Mouse (Mus musculus): ENCODE measurements around the gene P4hb. TPM values are rescaled to one million over a fixed set of nuclear protein-coding genes. Genes with fewer than 3 reads are reported as not detected.
A peak's percentile ranks its signal among the peaks of the same experiment; 100 is the strongest.

Gene P4hb
- polyA plus RNA-seq, 1 experiment: 444 TPM

DNA sequence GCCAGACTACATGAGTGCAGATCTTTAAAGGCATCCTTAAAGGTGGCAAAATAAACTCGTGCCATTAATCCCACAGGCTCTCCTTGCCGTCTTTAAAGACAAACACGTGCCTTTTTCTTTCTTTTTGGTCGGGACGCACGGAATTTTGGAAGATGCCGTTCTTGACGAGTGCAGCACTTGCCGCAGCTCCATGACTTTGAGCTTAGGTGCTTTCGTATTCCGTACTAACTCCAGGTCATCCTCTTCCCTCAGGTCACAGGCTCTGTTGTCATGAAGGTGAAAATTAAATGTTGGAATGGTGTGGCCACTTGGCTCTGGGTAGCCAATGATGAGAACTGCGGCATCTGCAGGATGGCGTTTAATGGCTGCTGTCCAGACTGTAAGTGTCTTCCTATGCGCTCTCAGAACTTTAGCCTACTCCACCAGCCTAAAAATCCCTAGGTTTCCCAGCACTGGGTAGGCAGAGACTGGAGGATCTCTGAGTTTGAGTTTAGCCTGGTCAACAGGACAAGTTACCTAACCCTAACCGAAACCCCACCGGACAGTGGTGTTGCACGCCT is 26.0 kb upstream of the P4hb start:
- H3K4me2 ChIP-seq (ENCODE audit: low read depth): peak overlapping the region; percentile 100
- TF ChIP-seq MYOD1 (IDR thresholded peaks at IDR 0.05; ENCODE audit: control insufficient read depth in 1 of 3, insufficient read length in 2 of 3, low read depth in 2 of 3): no peak
- no peak for TF ChIP-seq E2F4 (IDR thresholded peaks at IDR 0.05; ENCODE audit: insufficient read depth)
- TF ChIP-seq POLR2A (IDR thresholded peaks at IDR 0.05; ENCODE audit: insufficient read length, low read depth): no peak
- no peak for TF ChIP-seq TCF3 (IDR thresholded peaks at IDR 0.05; ENCODE audit: insufficient read length, low read depth)
- no peak for TF ChIP-seq REST (IDR thresholded peaks at IDR 0.05; ENCODE audit: insufficient read depth, insufficient read length)
- TF ChIP-seq TCF12 (IDR thresholded peaks at IDR 0.05; ENCODE audit: insufficient read depth, poor library complexity, severe bottlenecking): no peak
- no peak for TF ChIP-seq USF1 (IDR thresholded peaks at IDR 0.05; ENCODE audit: low read depth)
- H3K4me3 ChIP-seq: peak overlapping the region; percentile 57
- H3K27me3 ChIP-seq (ENCODE audit: control insufficient read depth, insufficient read depth, insufficient read length): no peaks in the 10 kb centered on the region
- peak overlapping the region; percentile 83 for H3ac ChIP-seq (ENCODE audit: control insufficient read depth, insufficient read length)
- peaks cover 55% of the 10 kb centered on the region for H3K79me2 ChIP-seq (ENCODE audit: control insufficient read depth, insufficient read depth)
- H3K36me3 ChIP-seq (ENCODE audit: control insufficient read depth, insufficient read depth): peaks cover 36% of the 10 kb centered on the region

DNA sequence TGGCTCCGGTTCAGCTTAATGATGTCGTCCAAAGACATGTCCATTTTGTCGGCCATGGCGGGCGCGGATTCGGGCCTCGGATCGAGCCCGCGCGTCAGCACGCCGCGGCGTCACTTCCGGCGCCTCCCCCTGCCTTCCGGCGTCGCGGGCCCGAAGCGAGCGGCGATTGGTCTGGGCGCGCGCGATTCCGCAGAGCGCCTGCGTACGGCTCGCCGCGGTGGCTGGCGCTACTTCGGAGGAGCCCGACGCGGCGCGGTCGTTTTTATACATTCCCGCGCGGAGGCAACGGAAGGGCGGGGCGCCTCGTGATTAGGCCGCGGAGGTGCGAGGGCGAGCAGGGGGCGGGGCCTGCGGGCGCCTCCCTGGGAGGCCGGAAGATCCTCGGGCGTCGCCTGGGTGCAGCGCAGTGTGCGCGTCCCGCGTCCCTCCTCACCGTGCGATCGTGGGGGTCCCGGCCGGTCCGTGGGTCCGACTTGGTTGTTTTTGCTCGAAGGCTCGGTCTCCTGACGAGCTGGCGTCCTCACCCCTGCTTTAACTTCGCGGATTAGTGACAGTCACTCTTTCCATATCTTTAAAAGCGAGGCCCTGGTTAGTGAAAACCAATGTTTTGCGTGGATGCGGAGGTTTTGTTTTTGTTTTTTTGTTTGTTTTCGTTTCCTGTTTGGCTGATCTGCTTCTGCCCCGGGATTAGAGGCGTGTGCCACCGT is 25.4 kb upstream of the P4hb start, which contains the start of the genes Alyref and Anapc11:
Gene Alyref, minus strand, starts transcription at position 83 of the 707 bp plus-strand sequence.
Gene Anapc11, plus strand, starts transcription at position 139 of the 707 bp plus-strand sequence.
- Histone ChIP-seq H3K27me3 (ENCODE audit: control insufficient read depth, insufficient read depth, insufficient read length) (no peaks in the 10 kb centered on the region), H3ac (ENCODE audit: control insufficient read depth, insufficient read length) (peak within 1 kb of the TSS; percentile 83), H3K79me2 (ENCODE audit: control insufficient read depth, insufficient read depth) (peaks cover 62% of the 10 kb centered on the region), H3K36me3 (ENCODE audit: control insufficient read depth, insufficient read depth) (peaks cover 43% of the 10 kb centered on the region), H3K4me3 (peak within 1 kb of the TSS; percentile 57), H3K4me2 (ENCODE audit: low read depth) (peak within 1 kb of the TSS; percentile 100)
- TF ChIP-seq TCF3 (IDR thresholded peaks at IDR 0.05; ENCODE audit: insufficient read length, low read depth) (no peak), POLR2A (IDR thresholded peaks at IDR 0.05; ENCODE audit: insufficient read length, low read depth) (peak; percentile 96), TCF12 (IDR thresholded peaks at IDR 0.05; ENCODE audit: insufficient read depth, poor library complexity, severe bottlenecking) (no peak), USF1 (IDR thresholded peaks at IDR 0.05; ENCODE audit: low read depth) (no peak), MYOG (IDR thresholded peaks at IDR 0.05; ENCODE audit: control insufficient read depth in 1 of 3, insufficient read depth in 1 of 3, insufficient read length in 2 of 3, low read depth in 2 of 3) (peak in 1 of 3 experiments; percentile 22), E2F4 (IDR thresholded peaks at IDR 0.05; ENCODE audit: insufficient read depth) (peak; percentile 91), SRF (IDR thresholded peaks at IDR 0.05; ENCODE audit: control insufficient read depth, insufficient read length, low read depth) (peak; percentile 60), REST (IDR thresholded peaks at IDR 0.05; ENCODE audit: insufficient read depth, insufficient read length) (peak; percentile 40), POLR2AphosphoS2 (IDR thresholded peaks at IDR 0.05; ENCODE audit: insufficient read length, low read depth) (peak; percentile 99), MAX (IDR thresholded peaks at IDR 0.05; ENCODE audit: low read depth) (peak; percentile 87)

DNA sequence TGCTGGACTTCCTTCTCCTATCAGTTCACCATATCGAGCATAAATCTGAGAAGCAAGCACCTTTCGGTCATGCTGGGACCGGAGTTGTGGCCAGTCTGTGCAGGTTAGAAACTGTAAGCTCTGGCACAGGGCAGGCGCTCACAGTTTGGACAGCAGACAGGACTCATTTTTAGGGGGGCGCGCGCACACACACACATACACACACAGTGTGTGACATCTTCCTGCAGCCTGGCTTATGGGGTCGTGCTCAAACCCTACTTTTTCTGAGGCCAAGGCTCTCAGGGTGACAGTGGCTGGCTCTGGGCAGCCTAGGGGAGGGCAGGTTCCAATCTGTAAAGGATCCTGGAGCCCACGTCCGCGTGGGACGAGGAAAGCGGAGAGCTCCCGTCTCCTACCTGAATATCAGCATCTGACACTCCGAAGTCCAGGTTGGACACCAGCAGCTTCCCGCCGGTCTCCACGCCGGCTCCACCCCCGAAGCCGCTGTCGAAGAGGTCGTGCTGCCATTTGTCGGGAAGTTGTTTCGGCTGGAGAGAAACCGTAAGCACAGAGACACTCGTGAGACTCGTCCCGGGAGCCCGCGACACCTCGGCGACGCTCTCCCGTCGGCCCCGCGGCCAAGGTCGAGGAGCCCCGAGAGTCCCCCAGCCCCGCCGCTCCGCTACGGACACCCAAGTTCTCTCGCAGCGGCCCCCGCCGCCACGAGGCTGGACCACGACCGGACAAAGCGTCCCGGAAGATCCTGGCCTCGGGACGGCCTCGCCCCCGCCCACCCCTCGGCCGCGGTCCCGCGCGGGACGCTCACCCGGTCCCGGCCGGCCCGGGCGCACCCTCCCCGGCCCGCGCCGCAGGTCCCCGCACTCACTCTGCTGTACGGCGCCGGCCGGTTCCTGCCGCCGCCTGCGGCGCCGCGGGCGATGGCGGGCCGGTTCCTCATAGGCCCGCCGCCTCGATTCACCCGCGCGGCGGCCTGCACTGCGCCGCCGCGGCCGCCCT is 24.5 kb upstream of the P4hb start:
- peak in 1 of 3 experiments; percentile 1 for TF ChIP-seq MYOD1 (IDR thresholded peaks at IDR 0.05; ENCODE audit: control insufficient read depth in 1 of 3, insufficient read length in 2 of 3, low read depth in 2 of 3)
- no peak for TF ChIP-seq POLR2AphosphoS2 (IDR thresholded peaks at IDR 0.05; ENCODE audit: insufficient read length, low read depth)
- no peak for TF ChIP-seq MYOG (IDR thresholded peaks at IDR 0.05; ENCODE audit: control insufficient read depth in 1 of 3, insufficient read depth in 1 of 3, insufficient read length in 2 of 3, low read depth in 2 of 3)
- peaks cover 52% of the 10 kb centered on the region for H3K36me3 ChIP-seq (ENCODE audit: control insufficient read depth, insufficient read depth)
- H3K4me3 ChIP-seq: peak overlapping the region; percentile 57
- H3ac ChIP-seq (ENCODE audit: control insufficient read depth, insufficient read length): peak overlapping the region; percentile 83
- H3K4me2 ChIP-seq (ENCODE audit: low read depth): peak overlapping the region; percentile 96
- H3K27me3 ChIP-seq (ENCODE audit: control insufficient read depth, insufficient read depth, insufficient read length): no peaks in the 10 kb centered on the region
- peaks cover 71% of the 10 kb centered on the region for H3K79me2 ChIP-seq (ENCODE audit: control insufficient read depth, insufficient read depth)

DNA sequence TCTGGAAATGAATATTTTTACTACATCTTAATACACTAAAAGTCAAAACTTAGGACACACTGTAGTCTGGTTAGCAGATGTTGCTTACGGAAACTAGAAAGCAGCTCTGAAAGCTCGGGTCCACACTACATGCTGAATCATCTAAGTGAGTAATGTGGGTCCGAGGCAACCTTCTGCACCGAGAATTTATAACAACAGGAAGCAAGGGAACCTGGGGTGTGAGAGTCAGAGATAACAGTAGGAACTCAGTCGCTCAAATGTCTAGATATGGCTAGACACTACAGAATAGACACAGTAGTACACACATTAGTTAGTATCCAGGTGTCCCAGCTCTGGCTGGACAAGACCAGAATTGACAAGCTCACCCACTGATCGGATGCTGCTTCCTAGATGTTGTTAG is 15.5 kb upstream of the P4hb start:
- Histone ChIP-seq H3K36me3 (ENCODE audit: control insufficient read depth, insufficient read depth) (peaks cover 34% of the 10 kb centered on the region), H3K4me3 (no peak overlapping the region), H3K79me2 (ENCODE audit: control insufficient read depth, insufficient read depth) (peaks cover 27% of the 10 kb centered on the region), H3ac (ENCODE audit: control insufficient read depth, insufficient read length) (no peak overlapping the region), H3K27me3 (ENCODE audit: control insufficient read depth, insufficient read depth, insufficient read length) (no peaks in the 10 kb centered on the region), H3K4me2 (ENCODE audit: low read depth) (no peak overlapping the region)
- TF ChIP-seq E2F4 (IDR thresholded peaks at IDR 0.05; ENCODE audit: insufficient read depth): no peak
- TF ChIP-seq USF1 (IDR thresholded peaks at IDR 0.05; ENCODE audit: low read depth): no peak
- no peak for TF ChIP-seq TCF3 (IDR thresholded peaks at IDR 0.05; ENCODE audit: insufficient read length, low read depth)
- TF ChIP-seq REST (IDR thresholded peaks at IDR 0.05; ENCODE audit: insufficient read depth, insufficient read length): no peak
- no peak for TF ChIP-seq POLR2AphosphoS2 (IDR thresholded peaks at IDR 0.05; ENCODE audit: insufficient read length, low read depth)
- no peak for TF ChIP-seq MYOD1 (IDR thresholded peaks at IDR 0.05; ENCODE audit: control insufficient read depth in 1 of 3, insufficient read length in 2 of 3, low read depth in 2 of 3)
- TF ChIP-seq TCF12 (IDR thresholded peaks at IDR 0.05; ENCODE audit: insufficient read depth, poor library complexity, severe bottlenecking): no peak
- no peak for TF ChIP-seq CEBPB (IDR thresholded peaks at IDR 0.05; ENCODE audit: insufficient read depth, poor library complexity, severe bottlenecking)
- no peak for TF ChIP-seq MYOG (IDR thresholded peaks at IDR 0.05; ENCODE audit: control insufficient read depth in 1 of 3, insufficient read depth in 1 of 3, insufficient read length in 2 of 3, low read depth in 2 of 3)
- TF ChIP-seq SRF (IDR thresholded peaks at IDR 0.05; ENCODE audit: control insufficient read depth, insufficient read length, low read depth): no peak
